12 mouse cellular contexts compared by ENCODE assay signal in the genomic region with DNA sequence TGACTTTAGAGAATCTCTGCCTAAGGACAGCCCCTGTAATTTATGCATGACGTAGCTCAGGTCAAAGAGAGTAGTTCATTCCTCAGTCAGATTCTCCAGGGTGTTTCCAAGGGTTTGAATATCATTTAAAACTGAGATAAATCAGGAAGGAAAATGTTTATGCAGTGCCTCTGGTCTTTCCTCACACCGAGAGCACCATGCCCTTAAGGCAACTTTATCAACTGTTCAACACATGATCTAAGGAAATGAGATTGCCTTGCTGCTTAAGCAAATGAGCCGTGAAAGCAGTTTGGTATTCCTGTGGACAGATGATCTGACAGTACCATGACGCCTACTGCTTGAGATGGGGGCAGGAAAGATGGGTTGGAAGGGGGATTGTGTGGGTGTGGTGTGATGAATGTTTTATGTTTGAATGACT.
A peak's percentile ranks its signal among the peaks of the same experiment; 100 is the strongest.
DNase-seq lines count a peak whose midpoint lies in the region; ATAC-seq and TF ChIP-seq lines count a peak whose summit lies in the region.
"Had no signal": no experiment of that assay in that cellular context is flagged by ENCODE, and none has a peak within 500 bp of the region (broad histone marks: within the 10 kb centered on the region; RNA-seq: fewer than 3 reads in every experiment).

No protein-coding gene starts in this region.

- H3K36me3 ChIP-seq in kidney, postnatal 0 days (ENCODE audit: insufficient read depth, low read length): no peaks in the 10 kb centered on the region
- no peaks in the 10 kb centered on the region for H3K36me3 ChIP-seq in kidney, adult 2 months (ENCODE audit: control insufficient read depth, insufficient read depth, low read length)
- no peaks in the 10 kb centered on the region for H3K36me3 ChIP-seq in embryonic facial prominence, embryonic 14.5 days (ENCODE audit: control insufficient read depth, insufficient read depth, low read length)
- H3K36me3 ChIP-seq: embryonic facial prominence, embryonic 13.5 days; limb, embryonic 15.5 days had no signal

- H3K9ac ChIP-seq in kidney, postnatal 0 days (ENCODE audit: low read depth, low read length): no peak overlapping the region
- no peak overlapping the region for H3K9ac ChIP-seq in embryonic facial prominence, embryonic 14.5 days (ENCODE audit: low read depth, low read length)
- H3K9ac ChIP-seq: embryonic facial prominence, embryonic 13.5 days; limb, embryonic 15.5 days had no signal

- no peak for TF ChIP-seq POLR2A in kidney, adult 2 months (IDR thresholded peaks at IDR 0.05; ENCODE audit: low read depth, low read length)
- TF ChIP-seq POLR2A in brain, embryonic 14.5 days (IDR thresholded peaks at IDR 0.05; ENCODE audit: borderline replicate concordance, extremely low read depth, insufficient read depth, insufficient read length, poor library complexity, severe bottlenecking): no peak

- ATAC-seq in kidney, postnatal 0 days (replicated peaks; ENCODE audit: low FRiP score, low read depth): peak; percentile 75
- ATAC-seq in embryonic facial prominence, embryonic 14.5 days (ENCODE audit: low read depth): no peak; the same call in 1 of the 2 replicates

- H3K4me3 ChIP-seq in kidney, postnatal 0 days (replicated peaks; ENCODE audit: low read depth, low read length): no peak overlapping the region
- no peak overlapping the region for H3K4me3 ChIP-seq in kidney, adult 2 months (ENCODE audit: insufficient read depth, low read depth, low read length)
- no peak overlapping the region for H3K4me3 ChIP-seq in embryonic facial prominence, embryonic 14.5 days (ENCODE audit: low read depth, low read length)
- H3K4me3 ChIP-seq: embryonic facial prominence, embryonic 13.5 days; gastrocnemius, adult 2 months; limb, embryonic 15.5 days had no signal

- H3K27me3 ChIP-seq in kidney, postnatal 0 days (ENCODE audit: insufficient read depth, low read length): no peaks in the 10 kb centered on the region
- H3K27me3 ChIP-seq in kidney, adult 2 months (replicated peaks; ENCODE audit: control insufficient read depth, insufficient read depth, low read length): no peaks in the 10 kb centered on the region
- no peaks in the 10 kb centered on the region for H3K27me3 ChIP-seq in embryonic facial prominence, embryonic 14.5 days (replicated peaks; ENCODE audit: control insufficient read depth, insufficient read depth, low read length)
- H3K27me3 ChIP-seq: embryonic facial prominence, embryonic 13.5 days; limb, embryonic 15.5 days had no signal

- intact Hi-C loops in left cerebral cortex, postnatal 25 days (cut with DNase I): no loop called here

- H3K4me2 ChIP-seq in kidney, postnatal 0 days (ENCODE audit: low read length): no peak overlapping the region
- H3K4me2 ChIP-seq in embryonic facial prominence, embryonic 14.5 days (ENCODE audit: low read depth, low read length): no peak overlapping the region
- H3K4me2 ChIP-seq: embryonic facial prominence, embryonic 13.5 days; limb, embryonic 15.5 days had no signal

- 7% methylated on average over 4 of the region's 4 CpGs for WGBS in kidney, postnatal 0 days
- 9% methylated on average over 4 of the region's 4 CpGs for whole genome bisulfite sequencing in kidney, adult 2 months
- 13% methylated on average over 4 of the region's 4 CpGs for WGBS in embryonic facial prominence, embryonic 14.5 days

- H3K9me3 ChIP-seq in kidney, postnatal 0 days (replicated peaks; ENCODE audit: low read length): no peaks in the 10 kb centered on the region
- H3K9me3 ChIP-seq in embryonic facial prominence, embryonic 14.5 days (ENCODE audit: control insufficient read depth, low read length): no peaks in the 10 kb centered on the region
- H3K9me3 ChIP-seq: embryonic facial prominence, embryonic 13.5 days; limb, embryonic 15.5 days had no signal

- no peak for TF ChIP-seq CTCF in kidney, postnatal 0 days (IDR thresholded peaks at IDR 0.05; ENCODE audit: low read depth)
- no peak for TF ChIP-seq CTCF in kidney, adult 2 months (conservative IDR thresholded peaks at IDR 0.05; ENCODE audit: insufficient read depth, insufficient read length, low read depth, low read length)
- no peak for TF ChIP-seq CTCF in brain, embryonic 14.5 days (IDR thresholded peaks at IDR 0.05; ENCODE audit: borderline replicate concordance, extremely low read depth, insufficient read depth, insufficient read length)

- peak; percentile 83 for DNase-seq in kidney, postnatal 0 days (ENCODE audit: low spot score)
- no peak for DNase-seq in kidney, adult 2 months
- peak; percentile 74 for DNase-seq in brain, embryonic 14.5 days (ENCODE audit: low read depth)
- peak; percentile 42 for DNase-seq in embryonic facial prominence, embryonic 14.5 days (ENCODE audit: low spot score)
- DNase-seq in left cerebral cortex, postnatal 25 days (ENCODE audit: low spot score in 2 of 2): peak; percentile 14 to 76
- DNase-seq in gastrocnemius, adult 18-20 months (ENCODE audit: low spot score): no peak
- DNase-seq in cerebellum, adult 8-10 months: no peak
- DNase-seq: gastrocnemius, adult 2 months; kidney, postnatal 10 days; lung, postnatal 14 days had no signal

- no peak overlapping the region for H3K27ac ChIP-seq in kidney, postnatal 0 days
- H3K27ac ChIP-seq in kidney, adult 2 months (ENCODE audit: insufficient read depth, low read depth, low read length): no peak overlapping the region
- no peak overlapping the region for H3K27ac ChIP-seq in embryonic facial prominence, embryonic 14.5 days (replicated peaks; ENCODE audit: low read depth, low read length)
- H3K27ac ChIP-seq: embryonic facial prominence, embryonic 13.5 days; gastrocnemius, adult 2 months; limb, embryonic 15.5 days had no signal

- H3K4me1 ChIP-seq in kidney, postnatal 0 days (replicated peaks; ENCODE audit: insufficient read depth, low read length): no peaks in the 10 kb centered on the region
- no peaks in the 10 kb centered on the region for H3K4me1 ChIP-seq in kidney, adult 2 months (ENCODE audit: control insufficient read depth, insufficient read depth, low read length)
- peaks cover 2% of the 10 kb centered on the region; the same call in 1 of the 2 replicates for H3K4me1 ChIP-seq in embryonic facial prominence, embryonic 14.5 days (ENCODE audit: control insufficient read depth, insufficient read depth, low read length)
- H3K4me1 ChIP-seq: limb, embryonic 15.5 days had no signal

Comparison
In these comparisons a context has a peak if more than half of its experiments do, and no peak if none do; other contexts are left out.
1. DNase-seq: peak in kidney, postnatal 0 days (single experiment), brain, embryonic 14.5 days (single experiment), embryonic facial prominence, embryonic 14.5 days (single experiment) and left cerebral cortex, postnatal 25 days (2 of 2); none in kidney, adult 2 months (single experiment), gastrocnemius, adult 18-20 months (single experiment) and cerebellum, adult 8-10 months (single experiment).